Mouse (Mus musculus) CH12.LX (cell line): ENCODE measurements around the gene Nfkbia. TPM values are rescaled to one million over a fixed set of nuclear protein-coding genes. Genes with fewer than 3 reads are reported as not detected.

Source experiments
- DNase-seq: peaks from one replicate; pipeline ENCODE4 v3.0.0-alpha.2; 2013; ENCODE audit errors: extremely low read depth
- H3K27ac ChIP-seq: 2 replicates; pipeline ENCODE4 v1.5.1; 2012; ENCODE audit warnings: low read depth, mild to moderate bottlenecking, control low read depth, moderate library complexity; ENCODE audit not compliant: insufficient read depth
- H3K27me3 ChIP-seq: replicated peaks from 2 replicates; pipeline ENCODE3; 2012; ENCODE audit warnings: inconsistent platforms
- H3K36me3 ChIP-seq, 2 experiments: replicated peaks in 1 of 2; 2 replicates each; pipeline versions ENCODE3 to v1.6.1; 2012; ENCODE audit warnings: inconsistent platforms in 1 of 2, low read length in 1 of 2, mild to moderate bottlenecking in 1 of 2, mixed read lengths in 1 of 2, moderate library complexity in 1 of 2; ENCODE audit not compliant: control insufficient read depth in 1 of 2, insufficient read depth in 1 of 2
- H3K4me1 ChIP-seq, 2 experiments: 2 replicates each; pipeline ENCODE4 v1.6.1; 2012; ENCODE audit warnings: inconsistent platforms in 1 of 2, moderate library complexity in 1 of 2; ENCODE audit not compliant: insufficient read depth in 2 of 2, control insufficient read depth in 1 of 2
- H3K4me2 ChIP-seq: 2 replicates; pipeline ENCODE4 v1.6.1; 2012; ENCODE audit warnings: low read depth, mild to moderate bottlenecking, control low read depth; ENCODE audit not compliant: poor library complexity, insufficient read depth, severe bottlenecking
- H3K4me3 ChIP-seq, 3 experiments: fragments of 150-350 bp in 1 of 3; sonication (generic) in 1 of 3; replicated peaks in 1 of 3; 2 replicates each; pipeline versions ENCODE3 to v1.5.1; 2011 to 2012; ENCODE audit warnings: low read depth in 2 of 3, low read length in 2 of 3, mild to moderate bottlenecking in 2 of 3, moderate library complexity in 2 of 3, control low read depth in 1 of 3, improper control_type of control experiment in 1 of 3, inconsistent platforms in 1 of 3, mixed read lengths in 1 of 3; ENCODE audit not compliant: poor library complexity in 1 of 3
- H3K79me2 ChIP-seq: replicated peaks from 2 replicates; pipeline ENCODE4 v1.6.1; 2012; ENCODE audit warnings: mild to moderate bottlenecking, moderate library complexity; ENCODE audit not compliant: control insufficient read depth, poor library complexity, insufficient read depth, severe bottlenecking; ENCODE audit errors: extremely low read depth
- H3K9ac ChIP-seq: 2 replicates; pipeline ENCODE4 v1.6.1; 2012; ENCODE audit warnings: low read depth, mild to moderate bottlenecking, control low read depth, moderate library complexity; ENCODE audit not compliant: insufficient read depth
- H3K9me3 ChIP-seq: replicated peaks from 2 replicates; pipeline ENCODE3; 2012; ENCODE audit warnings: low read length, inconsistent platforms, mixed read lengths
- BHLHE40 ChIP-seq: IDR thresholded peaks from 2 replicates; pipeline ENCODE4 v1.6.1; 2011; ENCODE audit warnings: mild to moderate bottlenecking, low read depth, low read length, improper control_type of control experiment
- CHD1 ChIP-seq: IDR thresholded peaks from 2 replicates; pipeline ENCODE4 v1.6.1; 2012; ENCODE audit warnings: low read depth, low read length, improper control_type of control experiment, inconsistent platforms
- CHD2 ChIP-seq: IDR thresholded peaks from 2 replicates; pipeline ENCODE4 v1.6.1; 2011; ENCODE audit warnings: low read length, improper control_type of control experiment
- CTCF ChIP-seq, 2 experiments: IDR thresholded peaks in 1 of 2; conservative IDR thresholded peaks in 1 of 2; 2 replicates each; pipeline ENCODE4 v1.5.1; 2011 to 2012; ENCODE audit warnings: low read depth in 2 of 2, low read length in 2 of 2, improper control_type of control experiment in 1 of 2, inconsistent platforms in 1 of 2, mild to moderate bottlenecking in 1 of 2, moderate library complexity in 1 of 2
- E2F4 ChIP-seq: IDR thresholded peaks from 2 replicates; pipeline ENCODE4 v1.6.1; 2011; ENCODE audit warnings: low read depth, low read length, improper control_type of control experiment; ENCODE audit not compliant: insufficient replicate concordance
- ELF1 ChIP-seq: IDR thresholded peaks from 2 replicates; pipeline ENCODE4 v1.6.1; 2014; ENCODE audit warnings: low read depth, mild to moderate bottlenecking, inconsistent platforms, low read length, improper control_type of control experiment
- EP300 ChIP-seq: IDR thresholded peaks from 2 replicates; pipeline ENCODE4 v1.6.1; 2011; ENCODE audit warnings: low read length, improper control_type of control experiment
- ETS1 ChIP-seq: conservative IDR thresholded peaks from 2 replicates; pipeline ENCODE4 v1.6.1; 2012; ENCODE audit warnings: low read depth, mild to moderate bottlenecking, inconsistent platforms, low read length, improper control_type of control experiment, moderate library complexity
- GABPA ChIP-seq: IDR thresholded peaks from 2 replicates; pipeline ENCODE4 v1.6.1; 2012; ENCODE audit warnings: low read depth, low read length, improper control_type of control experiment, inconsistent platforms; ENCODE audit not compliant: insufficient replicate concordance
- HCFC1 ChIP-seq: IDR thresholded peaks from 2 replicates; pipeline ENCODE4 v1.6.1; 2012; ENCODE audit warnings: low read depth, mild to moderate bottlenecking, inconsistent platforms, low read length, improper control_type of control experiment
- IRF4 ChIP-seq: IDR thresholded peaks from 2 replicates; pipeline ENCODE4 v1.6.1; 2014; ENCODE audit warnings: low read depth, mild to moderate bottlenecking, inconsistent platforms, low read length, improper control_type of control experiment
- JUN ChIP-seq: IDR thresholded peaks from 2 replicates; pipeline ENCODE4 v1.6.1; 2011; ENCODE audit warnings: low read depth, mild to moderate bottlenecking, low read length, improper control_type of control experiment, moderate library complexity; ENCODE audit not compliant: insufficient read depth
- JUND ChIP-seq: conservative IDR thresholded peaks from 2 replicates; pipeline ENCODE4 v1.6.1; 2011; ENCODE audit warnings: low read depth, low read length, improper control_type of control experiment
- KAT2A ChIP-seq: IDR thresholded peaks from 2 replicates; pipeline ENCODE4 v1.6.1; 2012; ENCODE audit warnings: low read length, improper control_type of control experiment, inconsistent platforms; ENCODE audit not compliant: insufficient replicate concordance
- MAFK ChIP-seq: IDR thresholded peaks from 2 replicates; pipeline ENCODE4 v1.6.1; 2011; ENCODE audit warnings: low read length, improper control_type of control experiment; ENCODE audit not compliant: insufficient replicate concordance
- MAX ChIP-seq: IDR thresholded peaks from 2 replicates; pipeline ENCODE4 v1.6.1; 2011; ENCODE audit warnings: low read length, improper control_type of control experiment
- MAZ ChIP-seq: IDR thresholded peaks from 2 replicates; pipeline ENCODE4 v1.6.1; 2012; ENCODE audit warnings: low read depth, mild to moderate bottlenecking, inconsistent platforms, low read length, improper control_type of control experiment, moderate library complexity
- MEF2A ChIP-seq: IDR thresholded peaks from 2 replicates; pipeline ENCODE4 v1.6.1; 2014; ENCODE audit warnings: low read depth, mild to moderate bottlenecking, inconsistent platforms, low read length, improper control_type of control experiment, borderline replicate concordance
- MXI1 ChIP-seq: IDR thresholded peaks from 2 replicates; pipeline ENCODE4 v1.6.1; 2011; ENCODE audit warnings: mild to moderate bottlenecking, low read depth, low read length, improper control_type of control experiment
- MYC ChIP-seq: IDR thresholded peaks from 2 replicates; pipeline ENCODE4 v1.6.1; 2011; ENCODE audit warnings: low read depth, mild to moderate bottlenecking, improper control_type of control experiment, low read length
- NELFE ChIP-seq: IDR thresholded peaks from 2 replicates; pipeline ENCODE4 v1.6.1; 2011; ENCODE audit warnings: low read depth, low read length, improper control_type of control experiment
- NRF1 ChIP-seq: IDR thresholded peaks from 2 replicates; pipeline ENCODE4 v1.6.1; 2014; ENCODE audit warnings: low read depth, mild to moderate bottlenecking, inconsistent platforms, low read length, improper control_type of control experiment, moderate library complexity
- PAX5 ChIP-seq: IDR thresholded peaks from 2 replicates; pipeline ENCODE4 v1.6.1; 2012; ENCODE audit warnings: low read length, inconsistent platforms, mixed read lengths
- POLR2A ChIP-seq: IDR thresholded peaks from 2 replicates; pipeline ENCODE4 v1.6.1; 2011; ENCODE audit warnings: low read depth, mild to moderate bottlenecking, improper control_type of control experiment, low read length
- POLR2AphosphoS2 ChIP-seq: IDR thresholded peaks from 2 replicates; pipeline ENCODE4 v1.6.1; 2011; ENCODE audit warnings: low read depth, low read length, improper control_type of control experiment
- RAD21 ChIP-seq: IDR thresholded peaks from 2 replicates; pipeline ENCODE4 v1.6.1; 2011; ENCODE audit warnings: low read depth, mild to moderate bottlenecking, low read length, improper control_type of control experiment, moderate library complexity
- RCOR1 ChIP-seq: conservative IDR thresholded peaks from 2 replicates; pipeline ENCODE4 v1.6.1; 2012; ENCODE audit warnings: low read depth, mild to moderate bottlenecking, inconsistent platforms, low read length, improper control_type of control experiment
- SIN3A ChIP-seq: IDR thresholded peaks from 2 replicates; pipeline ENCODE4 v1.6.1; 2012; ENCODE audit warnings: low read length, improper control_type of control experiment, inconsistent platforms
- SMC3 ChIP-seq: IDR thresholded peaks from 2 replicates; pipeline ENCODE4 v1.6.1; 2011; ENCODE audit warnings: low read depth, low read length, improper control_type of control experiment
- TBP ChIP-seq: conservative IDR thresholded peaks from 2 replicates; pipeline ENCODE4 v1.6.1; 2011; ENCODE audit warnings: low read depth, low read length, improper control_type of control experiment
- TCF12 ChIP-seq: IDR thresholded peaks from 2 replicates; pipeline ENCODE4 v1.6.1; 2014; ENCODE audit warnings: low read depth, mild to moderate bottlenecking, inconsistent platforms, low read length, improper control_type of control experiment
- UBTF ChIP-seq: IDR thresholded peaks from 2 replicates; pipeline ENCODE4 v1.6.1; 2012; ENCODE audit warnings: low read depth, mild to moderate bottlenecking, inconsistent platforms, low read length, improper control_type of control experiment, moderate library complexity
- USF1 ChIP-seq: IDR thresholded peaks from 2 replicates; pipeline ENCODE4 v1.6.1; 2014; ENCODE audit warnings: low read depth, mild to moderate bottlenecking, inconsistent platforms, low read length, improper control_type of control experiment
- USF2 ChIP-seq: conservative IDR thresholded peaks from 2 replicates; pipeline ENCODE4 v1.6.1; 2011; ENCODE audit warnings: low read depth, low read length, improper control_type of control experiment
- ZC3H11A ChIP-seq: IDR thresholded peaks from 2 replicates; pipeline ENCODE4 v1.6.1; 2012; ENCODE audit warnings: low read depth, mild to moderate bottlenecking, inconsistent platforms, low read length, improper control_type of control experiment
- ZKSCAN1 ChIP-seq: IDR thresholded peaks from 2 replicates; pipeline ENCODE4 v1.6.1; 2012; ENCODE audit warnings: low read depth, inconsistent platforms, low read length, improper control_type of control experiment, borderline replicate concordance
- ZMIZ1 ChIP-seq: IDR thresholded peaks from 2 replicates; pipeline ENCODE4 v1.6.1; 2012; ENCODE audit warnings: low read depth, mild to moderate bottlenecking, inconsistent platforms, low read length, improper control_type of control experiment
- ZNF384 ChIP-seq: IDR thresholded peaks from 2 replicates; pipeline ENCODE4 v1.6.1; 2012; ENCODE audit warnings: low read depth, low read length, improper control_type of control experiment, inconsistent platforms
- dilution Hi-C: fragments of 300-500 bp; cut with MboI; formaldehyde crosslinking; loops from 2 replicates; pipeline ENCODE4 v1.14.3; 2020; ENCODE audit warnings: low sequenced_read_pairs; ENCODE audit not compliant: extremely low pct_unique_long_range_greater_than_20kb, extremely low pct_ligation_motif_present
- in situ Hi-C: fragments of 300-500 bp; cut with MboI; formaldehyde crosslinking; loops from 3 replicates; pipeline ENCODE4 v1.14.3; 2019; ENCODE audit warnings: low sequenced_read_pairs, low pct_ligation_motif_present, low pct_unique_long_range_greater_than_20kb, mixed read lengths
- polyA plus RNA-seq: library from polyadenylated mRNA; unstranded; fragments of >175 nt; gene quantifications from 2 replicates; pipeline ENCODE4 v1.2.1, GENCODE M21; 2012; ENCODE audit warnings: low read depth; ENCODE audit not compliant: insufficient read length
- total RNA-seq, 2 experiments: library from RNA; depleted of rRNA; stranded (reverse); fragments of 300-350 nt in 1 of 2; fragments of >200 nt in 1 of 2; gene quantifications; 2 replicates each; pipeline ENCODE4 v1.2.3; 2012 to 2014

Nfkbia gene
- 465 and 702 TPM in 2 replicates for total RNA-seq (2012; rRNA removed)
- 138 and 178 TPM in 2 replicates for total RNA-seq (2014; rRNA removed)
- 115 and 143 TPM in 2 replicates for polyA plus RNA-seq

GRCm38 (mm10) chr12:55492184-55492898, at the start of gene Nfkbia:
Nfkbia (minus strand) TSS chr12:55492647.
- TF ChIP-seq USF2 (no peak), POLR2A (peak; percentile 99), SIN3A (no peak; the same call in 1 of the 2 replicates), IRF4 (peak; percentile 93), ZKSCAN1 (no peak), KAT2A (no peak), NELFE (peak; percentile 99), TBP (peak; percentile 98), MAX (no peak), ZC3H11A (no peak), ZNF384 (peak; percentile 35; the same call in 1 of the 2 replicates), BHLHE40 (peak; percentile 51), UBTF (peak; percentile 93; the same call in 1 of the 2 replicates), MAZ (peak; percentile 98), SMC3 (peak; percentile 11; the same call in 1 of the 2 replicates), CHD1 (no peak; the same call in none of the 2 replicates), HCFC1 (peak; percentile 59; the same call in 1 of the 2 replicates), RCOR1 (no peak; the same call in 1 of the 2 replicates), ETS1 (peak; percentile 90), POLR2AphosphoS2 (peak; percentile 99), MYC (no peak; the same call in 1 of the 2 replicates), MEF2A (peak; percentile 81; the same call in 1 of the 2 replicates), NRF1 (peak; percentile 50; the same call in 1 of the 2 replicates), GABPA (no peak), EP300 (peak; percentile 61), ELF1 (peak; percentile 30; the same call in 1 of the 2 replicates), MXI1 (peak; percentile 65), JUN (no peak), PAX5 (no peak), JUND (no peak), MAFK (no peak), CTCF (conservative IDR thresholded peaks at IDR 0.05 in 1 of 2, IDR thresholded peaks at IDR 0.05 in 1 of 2; ENCODE audit: low read depth in 2 of 2, low read length in 2 of 2) (peak in 1 of 2 experiments; percentile 9; a peak in 1 of 4 replicates), RAD21 (no peak), E2F4 (no peak), USF1 (no peak; the same call in 1 of the 2 replicates), CHD2 (no peak; the same call in 1 of the 2 replicates), TCF12 (peak; percentile 99), ZMIZ1 (peak; percentile 100)
- Histone ChIP-seq H3K4me1 (peaks cover 11 to 51% of the 10 kb centered on the region in 2 experiments), H3K9ac (peak within 1 kb of the TSS; percentile 94), H3K4me3 (peak within 1 kb of the TSS; percentile 81 to 94 (median 89)), H3K79me2 (peaks cover 30% of the 10 kb centered on the region), H3K36me3 (peaks cover 37 to 42% of the 10 kb centered on the region in 2 experiments), H3K27ac (peak within 1 kb of the TSS; percentile 99), H3K9me3 (no peaks in the 10 kb centered on the region), H3K27me3 (no peaks in the 10 kb centered on the region), H3K4me2 (peak within 1 kb of the TSS; percentile 91)
- in situ Hi-C loops = loop anchor here (5.0 to 10.0 kb wide), 2 partner anchors 50 to 108 kb away; partner anchors contain the start of gene Psma6
- dilution Hi-C loops = no loop called here
- peak; percentile 96 for DNase-seq
